Mouse (Mus musculus) ES-Bruce4 (cell line): Measurements from ENCODE around the gene Sfn. TPM values are rescaled to one million over a fixed set of nuclear protein-coding genes. Genes with fewer than 3 reads are reported as not detected.

Experiments
- H3K27ac ChIP-seq: 2 replicates; pipeline ENCODE4 v1.5.1; 2012; ENCODE audit warnings: low read length, inconsistent platforms; ENCODE audit not compliant: insufficient read depth
- H3K27me3 ChIP-seq: 2 replicates; pipeline ENCODE4 v1.6.1; 2012; ENCODE audit warnings: mild to moderate bottlenecking, low read length, inconsistent platforms; ENCODE audit not compliant: control insufficient read depth, poor library complexity, insufficient read depth, severe bottlenecking
- H3K36me3 ChIP-seq: 2 replicates; pipeline ENCODE4 v1.6.1; 2012; ENCODE audit warnings: inconsistent platforms, mild to moderate bottlenecking, low read length, moderate library complexity; ENCODE audit not compliant: control insufficient read depth, poor library complexity, insufficient read depth, severe bottlenecking
- H3K4me1 ChIP-seq: one replicate; pipeline ENCODE4 v1.8.1; 2011; ENCODE audit warnings: low read length; ENCODE audit not compliant: control insufficient read depth, insufficient read depth
- H3K4me3 ChIP-seq: 2 replicates; pipeline ENCODE4 v1.5.1; 2011; ENCODE audit warnings: low read depth, mild to moderate bottlenecking, low read length
- H3K9ac ChIP-seq: 2 replicates; pipeline ENCODE4 v1.6.1; 2012; ENCODE audit warnings: low read depth, mild to moderate bottlenecking, inconsistent platforms; ENCODE audit not compliant: poor library complexity, severe bottlenecking
- H3K9me3 ChIP-seq: replicated peaks from 2 replicates; pipeline ENCODE4 v1.6.1; 2012; ENCODE audit warnings: mild to moderate bottlenecking, low read length, inconsistent platforms; ENCODE audit not compliant: control insufficient read depth, poor library complexity, insufficient read depth, severe bottlenecking
- CTCF ChIP-seq: IDR thresholded peaks from one replicate; pipeline ENCODE4 v1.8.1; 2011; ENCODE audit warnings: low read depth, low read length
- EP300 ChIP-seq: IDR thresholded peaks from 2 replicates; pipeline ENCODE4 v1.6.1; 2011; ENCODE audit warnings: low read depth, low read length; ENCODE audit not compliant: insufficient read depth
- POLR2A ChIP-seq: IDR thresholded peaks from one replicate; pipeline ENCODE4 v1.8.1; 2011; ENCODE audit warnings: low read length; ENCODE audit not compliant: insufficient read depth
- polyA plus RNA-seq: library from polyadenylated mRNA; stranded (reverse); fragments of >200 nt; gene quantifications from 2 replicates; pipeline ENCODE4 v1.2.4, GENCODE M21; 2011; ENCODE audit warnings: low read depth; ENCODE audit not compliant: missing spikeins, insufficient read depth, insufficient read length

Gene Sfn
- polyA plus RNA-seq, 1 experiment, result 250 TPM

DNA sequence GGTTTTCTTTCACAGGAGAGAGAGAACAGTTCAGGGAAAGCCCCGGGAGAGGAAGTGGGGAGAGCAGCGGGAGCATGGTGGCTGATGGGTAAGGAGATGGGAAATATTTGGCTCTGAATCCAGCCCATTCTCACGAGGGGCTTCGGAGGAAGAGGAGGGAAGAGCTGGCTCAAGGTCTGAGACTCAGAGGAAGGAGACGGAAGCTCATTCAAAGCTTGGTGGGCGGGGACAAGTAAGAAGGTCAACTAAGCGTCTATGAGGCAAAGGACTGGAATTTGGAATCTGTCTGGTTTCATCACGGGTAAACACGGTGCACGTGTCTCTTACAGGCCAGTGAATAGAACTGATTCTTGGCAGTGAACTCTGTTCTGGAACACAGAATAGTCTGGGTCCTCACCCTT lies 31.9 kb downstream of the Sfn start:
- Histone ChIP-seq H3K27me3 (no peaks in the 10 kb centered on the region), H3K9me3 (no peaks in the 10 kb centered on the region), H3K27ac (peak overlapping the region; percentile 20; the same call in 1 of the 2 replicates), H3K9ac (peak overlapping the region; percentile 36), H3K36me3 (no peaks in the 10 kb centered on the region), H3K4me3 (peak overlapping the region; percentile 36), H3K4me1 (no peaks in the 10 kb centered on the region)
- no peak for TF ChIP-seq EP300
- no peak for TF ChIP-seq CTCF
- no peak for TF ChIP-seq POLR2A

GRCm38 (mm10) chr4:133569291-133570065 lies 32.5 kb downstream of the Sfn start:
- Histone ChIP-seq H3K27me3 (no peaks in the 10 kb centered on the region), H3K36me3 (no peaks in the 10 kb centered on the region), H3K9me3 (no peaks in the 10 kb centered on the region), H3K9ac (peak overlapping the region; percentile 36), H3K4me3 (peak overlapping the region; percentile 36), H3K4me1 (no peaks in the 10 kb centered on the region), H3K27ac (peak overlapping the region; percentile 20; the same call in 1 of the 2 replicates)
- TF ChIP-seq EP300 (no peak), POLR2A (no peak), CTCF (no peak)

DNA sequence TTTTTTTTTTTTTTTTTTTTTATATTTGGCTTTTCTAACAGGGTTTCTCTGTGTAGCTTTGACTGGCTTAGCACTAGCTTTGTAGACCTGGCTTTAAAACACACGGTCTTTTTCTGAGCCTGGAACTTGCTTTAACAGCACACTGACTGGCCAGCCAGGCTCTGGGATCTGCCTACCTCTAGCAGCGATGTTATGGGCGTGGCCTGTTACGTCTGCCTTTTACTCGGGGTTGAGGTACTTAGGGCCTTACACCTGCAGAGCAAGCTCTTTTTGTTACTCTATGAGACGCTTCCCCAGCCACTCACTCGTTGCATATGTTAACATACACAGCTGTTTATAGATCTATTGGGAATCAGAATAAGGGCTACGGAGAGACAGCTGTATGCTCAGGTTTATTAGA lies 34.7 kb downstream of the Sfn start:
- peaks cover 2% of the 10 kb centered on the region for H3K4me1 ChIP-seq
- no peaks in the 10 kb centered on the region for H3K36me3 ChIP-seq
- no peak overlapping the region for H3K27ac ChIP-seq
- H3K9me3 ChIP-seq, result no peaks in the 10 kb centered on the region
- no peaks in the 10 kb centered on the region for H3K27me3 ChIP-seq
- H3K4me3 ChIP-seq, result no peak overlapping the region
- H3K9ac ChIP-seq, result no peak overlapping the region
- TF ChIP-seq CTCF (no peak), POLR2A (no peak), EP300 (no peak)

- no peaks in the 10 kb centered on the region for H3K9me3 ChIP-seq
Measured at GRCm38 (mm10) chr4:133563123-133563571, 38.8 kb downstream of the Sfn start.

DNA sequence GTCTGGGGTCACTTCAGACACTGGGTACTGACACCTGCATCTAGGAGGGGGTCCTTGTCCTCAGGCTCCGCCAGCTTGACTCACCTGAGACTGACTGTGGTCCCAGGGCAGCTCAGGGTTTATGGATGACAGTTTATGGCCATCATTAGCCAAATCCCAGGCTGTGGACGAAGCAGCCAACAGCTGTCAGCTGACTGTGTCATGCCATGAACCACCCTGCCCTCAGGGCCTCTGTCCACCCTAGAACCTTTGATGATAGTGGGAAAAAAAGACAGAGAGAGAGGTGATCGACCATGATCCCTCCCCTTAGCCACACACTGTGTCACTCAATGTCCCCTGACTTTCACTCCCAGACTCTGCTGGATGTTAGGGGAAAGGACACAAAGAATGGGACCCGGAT lies 40.3 kb downstream of the Sfn start:
- H3K27ac ChIP-seq, result no peak overlapping the region
- H3K4me1 ChIP-seq, result peaks cover 2% of the 10 kb centered on the region
- no peak overlapping the region for H3K9ac ChIP-seq
- H3K4me3 ChIP-seq, result no peak overlapping the region
- TF ChIP-seq POLR2A (no peak), CTCF (no peak), EP300 (no peak)
- no peaks in the 10 kb centered on the region for H3K36me3 ChIP-seq
- H3K27me3 ChIP-seq, result no peaks in the 10 kb centered on the region
- H3K9me3 ChIP-seq, result no peaks in the 10 kb centered on the region

More at GRCm38 (mm10) chr4:133563123-133563571, 38.8 kb downstream of the Sfn start:
- Histone ChIP-seq H3K4me3 (no peak overlapping the region), H3K4me1 (peaks cover 2% of the 10 kb centered on the region), H3K27me3 (no peaks in the 10 kb centered on the region), H3K36me3 (no peaks in the 10 kb centered on the region), H3K27ac (no peak overlapping the region), H3K9ac (no peak overlapping the region)
- TF ChIP-seq EP300, result no peak
- TF ChIP-seq CTCF, result no peak
- TF ChIP-seq POLR2A, result no peak

GRCm38 (mm10) chr4:133559846-133560245 lies 42.1 kb downstream of the Sfn start:
- TF ChIP-seq POLR2A, result no peak
- TF ChIP-seq CTCF, result no peak
- TF ChIP-seq EP300, result no peak
- Histone ChIP-seq H3K4me3 (no peak overlapping the region), H3K4me1 (peaks cover 2% of the 10 kb centered on the region), H3K27me3 (no peaks in the 10 kb centered on the region), H3K27ac (no peak overlapping the region), H3K9me3 (no peaks in the 10 kb centered on the region), H3K36me3 (no peaks in the 10 kb centered on the region), H3K9ac (no peak overlapping the region)
